Mouse (Mus musculus) stomach, embryonic 16.5 days (tissue): ENCODE measurements around the gene Yod1. TPM values are rescaled to one million over a fixed set of nuclear protein-coding genes. Genes with fewer than 3 reads are reported as not detected.

Experiments used
- ATAC-seq: fragments of 200-750 bp; cut with Nextera tagmentation; 2 replicates; pipeline ENCODE4 v1.8.0; 2017; ENCODE audit warnings: moderate number of reproducible peaks, moderate TSS enrichment; ENCODE audit not compliant: insufficient read depth, low FRiP score
- H3K27ac ChIP-seq: fragments of 300-500 bp; sonication (generic); 2 replicates; pipeline ENCODE4 v1.5.1; 2014; ENCODE audit warnings: low read length
- H3K27me3 ChIP-seq: fragments of 300-500 bp; sonication (generic); 2 replicates; pipeline ENCODE4 v1.6.1; 2014; ENCODE audit warnings: low read length, control low read depth, mixed read lengths; ENCODE audit not compliant: control insufficient read depth, insufficient read depth
- H3K36me3 ChIP-seq: fragments of 300-500 bp; sonication (generic); 2 replicates; pipeline ENCODE4 v1.6.1; 2014; ENCODE audit warnings: low read length; ENCODE audit not compliant: control insufficient read depth, insufficient read depth
- H3K4me1 ChIP-seq: fragments of 300-500 bp; sonication (generic); 2 replicates; pipeline ENCODE4 v1.6.1; 2014; ENCODE audit warnings: low read length, control low read depth, mixed read lengths; ENCODE audit not compliant: control insufficient read depth, insufficient read depth
- H3K4me2 ChIP-seq: fragments of 300-500 bp; sonication (generic); 2 replicates; pipeline ENCODE4 v1.6.1; 2014; ENCODE audit warnings: low read depth, low read length, mixed read lengths
- H3K4me3 ChIP-seq: fragments of 300-500 bp; sonication (generic); replicated peaks from 2 replicates; pipeline ENCODE4 v1.5.1; 2014; ENCODE audit warnings: mild to moderate bottlenecking, low read length
- H3K9ac ChIP-seq: fragments of 300-500 bp; sonication (generic); 2 replicates; pipeline ENCODE4 v1.6.1; 2014; ENCODE audit warnings: low read length
- H3K9me3 ChIP-seq: fragments of 300-500 bp; sonication (generic); replicated peaks from 2 replicates; pipeline ENCODE4 v1.6.1; 2016; ENCODE audit warnings: low read length, control low read depth; ENCODE audit not compliant: control insufficient read depth
- WGBS: fragments of 180-500 bp; shearing (Covaris S2); extraction: QIAGEN DNeasy Blood & Tissue Kit; methylation state at CpG from one replicate; pipeline ENCODE4 v1.1.7; 2014; 5-methylcytosine and 5-hydroxymethylcytosine counted together
- polyA plus RNA-seq: library from polyadenylated mRNA; unstranded; fragments of >200 nt; fragmentation: Nextera tagmentation; extraction: Ambion mirVana; gene quantifications from 2 replicates; pipeline ENCODE4 v1.2.1, GENCODE M21; 2015

Yod1 gene
- polyA plus RNA-seq, 1 experiment from 2014 or later: 14.9 TPM

DNA sequence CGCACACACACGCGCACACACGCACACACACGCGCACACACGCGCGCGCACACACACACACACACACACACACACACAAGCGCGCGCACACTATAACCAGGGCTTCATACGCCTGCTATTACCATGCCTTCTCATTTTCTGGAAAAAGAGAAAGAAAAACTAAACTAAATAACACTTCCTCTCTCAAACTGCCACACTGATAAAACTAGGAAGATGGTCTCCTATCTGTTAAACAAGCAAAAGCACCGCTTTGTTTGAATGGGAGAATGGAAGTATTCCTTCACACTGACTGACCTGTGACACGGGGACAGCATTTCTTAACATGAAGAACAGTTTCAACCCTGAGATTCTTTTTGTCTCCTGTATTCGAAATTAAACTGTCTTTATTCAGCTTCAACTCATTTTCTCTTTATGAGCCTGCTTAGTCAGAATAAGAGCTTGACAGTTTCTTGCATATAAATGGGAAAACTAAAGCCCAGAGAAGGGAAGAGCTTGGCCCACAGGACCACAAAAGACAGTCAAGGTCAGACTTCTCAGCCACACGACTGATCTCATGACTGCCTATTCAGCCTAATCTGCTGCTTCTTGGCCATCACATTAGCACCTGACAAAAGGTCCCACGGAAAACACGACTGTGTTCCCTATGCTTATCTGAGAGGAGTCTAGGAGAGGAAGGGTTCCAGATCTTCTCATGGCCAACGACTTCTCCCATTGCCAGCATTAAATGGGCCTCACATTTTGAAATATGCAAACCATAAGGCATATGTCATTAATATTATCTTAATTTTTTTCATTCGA, 6.6 kb upstream of the Yod1 start:
- Histone ChIP-seq H3K36me3 (peaks cover 13% of the 10 kb centered on the region; the same call in 1 of the 2 replicates), H3K4me1 (0 out of 2 replicates have a peak, but pooled peaks cover 3% of the 10 kb centered on the region), H3K4me2 (no peak overlapping the region), H3K27me3 (no peaks in the 10 kb centered on the region), H3K27ac (no peak overlapping the region), H3K9me3 (no peaks in the 10 kb centered on the region), H3K4me3 (no peak overlapping the region), H3K9ac (no peak overlapping the region)
- no peak for ATAC-seq
- 89% methylated on average over 22 of the region's 22 CpGs for WGBS

DNA sequence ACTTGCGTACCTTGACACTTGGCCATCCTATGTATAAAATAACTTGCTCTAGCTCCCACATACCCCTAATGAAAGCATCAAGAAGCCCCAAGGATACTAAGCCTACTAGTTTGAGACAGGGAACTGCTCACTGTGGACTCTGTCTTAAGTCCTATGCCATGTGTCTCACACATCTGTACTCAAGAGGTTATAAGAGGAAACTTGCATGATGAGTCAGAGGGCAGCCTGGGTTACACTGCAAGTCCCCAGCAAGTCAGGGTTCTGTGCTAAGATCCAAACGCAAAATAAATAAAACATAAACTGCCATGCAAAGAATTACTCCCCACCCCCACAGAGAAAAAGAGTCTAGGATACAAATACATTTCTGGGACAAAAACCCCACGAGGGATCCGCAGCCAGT, 3.1 kb upstream of the Yod1 start:
- Histone ChIP-seq H3K9me3 (no peaks in the 10 kb centered on the region), H3K9ac (no peak overlapping the region), H3K4me1 (peaks cover 12% of the 10 kb centered on the region), H3K36me3 (no peaks in the 10 kb centered on the region), H3K27ac (no peak overlapping the region), H3K4me2 (no peak overlapping the region), H3K4me3 (no peak overlapping the region), H3K27me3 (no peaks in the 10 kb centered on the region)
- ATAC-seq: no peak
- 82% methylated on average over 4 of the region's 4 CpGs for WGBS

DNA sequence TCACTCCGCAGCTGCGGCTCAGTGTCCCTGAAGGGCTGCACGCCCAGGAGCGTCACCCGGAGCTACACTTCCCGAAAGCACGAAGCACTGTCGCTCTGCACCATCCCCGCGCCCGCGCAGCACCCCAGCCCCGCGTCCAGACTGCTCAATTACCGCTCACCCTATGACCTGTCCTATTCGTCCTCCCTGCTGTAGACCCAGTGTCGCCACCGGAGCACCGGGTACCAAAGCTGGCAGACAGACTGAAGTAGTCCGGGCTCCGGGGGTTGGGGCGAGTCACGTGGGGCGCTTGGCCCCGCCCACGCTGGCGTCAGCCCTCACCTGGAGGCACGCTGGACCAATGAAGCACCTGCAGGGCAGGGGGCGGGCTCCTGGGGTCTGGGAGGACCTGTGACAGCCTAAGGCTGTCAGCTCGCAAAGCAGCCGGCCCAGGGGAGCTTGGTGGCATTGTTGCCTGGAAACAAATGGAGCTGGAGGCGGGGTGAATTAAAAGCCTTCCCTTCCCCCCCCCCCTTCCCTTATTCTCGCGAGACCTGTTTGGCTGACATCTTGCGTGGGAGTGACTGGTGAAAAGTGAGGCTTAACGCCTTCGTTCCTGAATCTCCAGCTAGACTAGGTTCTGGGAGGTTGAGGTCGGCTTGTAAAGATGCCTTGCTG, 1.4 kb upstream of the Yod1 start, which contains the start of gene Gm29427:
Gene Gm29427 (minus strand): TSS at position 239 of the 657 bp plus-strand sequence.
- H3K4me1 ChIP-seq: peaks cover 14% of the 10 kb centered on the region
- ATAC-seq: peak; percentile 97
- no peaks in the 10 kb centered on the region for H3K36me3 ChIP-seq
- H3K4me3 ChIP-seq: peak within 1 kb of the TSS; percentile 98
- no peaks in the 10 kb centered on the region for H3K27me3 ChIP-seq
- peak within 1 kb of the TSS; percentile 86 for H3K4me2 ChIP-seq
- H3K9me3 ChIP-seq: no peaks in the 10 kb centered on the region
- peak within 1 kb of the TSS; percentile 98 for H3K9ac ChIP-seq
- H3K27ac ChIP-seq: peak within 1 kb of the TSS; percentile 94
- under 1% methylated on average over 38 of the region's 38 CpGs for WGBS

DNA sequence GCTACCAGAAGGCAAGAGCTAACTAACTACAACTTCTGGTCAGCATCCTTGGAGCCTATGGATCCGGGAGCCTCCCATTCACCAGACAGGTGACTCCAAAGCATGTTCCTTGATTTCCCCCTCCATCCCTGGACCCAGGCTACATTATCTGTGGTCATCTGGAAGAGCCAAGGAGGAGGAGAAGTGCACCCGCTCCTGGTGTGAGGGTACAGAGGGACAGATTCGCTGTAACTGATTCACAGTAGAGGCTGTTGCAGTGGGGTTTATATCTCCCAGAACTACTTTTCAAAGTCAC, 962 bp upstream of the Yod1 start:
- WGBS: 0% methylated on average over 3 of the region's 3 CpGs
- peak overlapping the region; percentile 98 for H3K4me3 ChIP-seq
- peak overlapping the region; percentile 94 for H3K27ac ChIP-seq
- H3K27me3 ChIP-seq: no peaks in the 10 kb centered on the region
- H3K4me1 ChIP-seq: peaks cover 14% of the 10 kb centered on the region
- ATAC-seq: peak; percentile 6; the same call in 1 of the 2 replicates
- H3K36me3 ChIP-seq: no peaks in the 10 kb centered on the region
- H3K4me2 ChIP-seq: peak overlapping the region; percentile 86
- peak overlapping the region; percentile 98 for H3K9ac ChIP-seq
- no peaks in the 10 kb centered on the region for H3K9me3 ChIP-seq

DNA sequence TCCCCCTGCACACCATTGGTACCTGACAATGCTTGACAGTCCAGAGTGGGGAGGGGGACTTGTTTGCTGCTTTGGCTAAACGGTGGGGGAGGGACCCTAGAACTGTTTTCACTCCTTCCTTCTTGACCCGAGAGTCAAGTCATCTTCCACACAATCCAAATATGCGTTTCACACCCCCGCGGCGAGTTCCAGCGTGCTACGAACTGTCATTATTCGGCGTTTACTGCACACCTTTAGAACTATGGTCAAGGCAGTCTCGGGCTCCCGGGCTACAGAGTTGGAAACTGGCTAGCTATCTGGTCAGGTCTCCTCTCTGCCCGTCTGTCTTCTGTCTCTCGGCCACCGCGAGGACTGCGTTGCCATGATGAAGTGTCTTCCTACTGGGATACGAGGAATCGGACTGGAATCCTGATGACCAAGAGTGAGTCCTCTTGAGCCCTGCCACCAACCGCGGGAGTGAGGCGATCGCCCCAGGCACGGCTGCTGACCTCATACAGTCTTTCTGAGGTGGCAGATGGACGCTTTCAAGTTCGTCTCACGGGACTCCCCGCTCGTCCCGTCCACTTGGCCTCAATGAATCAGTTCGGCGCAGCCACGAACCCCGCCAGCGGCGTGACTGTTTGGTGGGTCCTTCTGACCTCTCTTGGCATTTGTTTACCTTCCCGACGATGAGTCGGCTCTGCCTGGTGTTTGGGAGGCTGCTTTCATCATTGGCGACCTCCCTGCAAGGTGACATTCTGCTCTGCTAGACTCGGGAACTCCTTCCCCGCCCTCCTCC, 425 bp upstream of the Yod1 start:
- Histone ChIP-seq H3K4me2 (peak overlapping the region; percentile 86), H3K27me3 (no peaks in the 10 kb centered on the region), H3K9me3 (no peaks in the 10 kb centered on the region), H3K4me1 (peaks cover 14% of the 10 kb centered on the region), H3K4me3 (peak overlapping the region; percentile 98), H3K27ac (peak overlapping the region; percentile 94), H3K36me3 (no peaks in the 10 kb centered on the region), H3K9ac (peak overlapping the region; percentile 98)
- under 1% methylated on average over 42 of the region's 42 CpGs for WGBS
- 0 out of 2 replicates have a peak, but pooled peaks have one; percentile 0 for ATAC-seq

DNA sequence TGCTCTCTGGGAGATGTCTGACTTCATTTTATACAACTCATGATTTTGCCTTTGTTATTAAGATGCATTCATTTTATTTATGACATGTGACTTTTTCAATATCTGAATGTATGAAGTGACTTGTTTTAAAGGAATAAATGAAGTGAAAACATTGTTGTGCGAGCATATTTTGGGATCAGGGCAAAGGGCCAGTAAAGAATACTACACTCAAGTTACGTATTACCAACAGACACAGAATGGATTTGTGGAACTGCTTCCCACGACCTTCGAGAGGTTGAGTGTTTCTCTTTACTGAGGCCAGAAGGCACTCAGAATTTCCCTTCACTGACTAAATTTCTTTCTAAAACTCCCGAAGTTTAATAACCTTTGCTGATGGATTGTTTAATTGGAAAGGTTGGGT, 7.1 kb downstream of the Yod1 start:
- H3K4me3 ChIP-seq: no peak overlapping the region
- no peaks in the 10 kb centered on the region for H3K36me3 ChIP-seq
- no peaks in the 10 kb centered on the region for H3K9me3 ChIP-seq
- no peak for ATAC-seq
- H3K27me3 ChIP-seq: no peaks in the 10 kb centered on the region
- H3K9ac ChIP-seq: no peak overlapping the region
- no peak overlapping the region for H3K27ac ChIP-seq
- peaks cover under 1% of the 10 kb centered on the region; the same call in 1 of the 2 replicates for H3K4me1 ChIP-seq
- 83% methylated on average over 5 of the region's 5 CpGs for WGBS
- no peak overlapping the region for H3K4me2 ChIP-seq

DNA sequence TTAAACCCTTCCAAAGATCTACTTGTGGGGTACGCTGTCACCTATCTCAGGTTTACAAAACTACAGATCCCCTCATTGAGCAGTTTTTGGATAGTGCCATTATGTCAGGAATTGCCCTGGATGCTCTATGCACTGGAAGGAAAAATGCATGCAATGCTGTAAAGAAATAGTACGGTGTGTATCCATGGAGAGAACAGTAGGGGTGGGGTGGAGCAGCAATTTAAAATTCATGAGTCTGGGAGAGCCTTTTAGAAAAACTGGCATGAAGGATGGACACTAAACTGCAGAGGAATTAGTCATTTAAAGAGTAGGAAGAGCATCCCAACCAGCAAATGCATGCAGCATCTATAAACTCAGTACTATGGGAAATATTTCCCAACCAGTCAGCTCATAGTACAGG, 9.3 kb downstream of the Yod1 start:
- no peak for ATAC-seq
- 94% methylated on average over 2 of the region's 2 CpGs for WGBS
- Histone ChIP-seq H3K4me2 (no peak overlapping the region), H3K27ac (no peak overlapping the region), H3K9me3 (no peaks in the 10 kb centered on the region), H3K9ac (no peak overlapping the region), H3K27me3 (no peaks in the 10 kb centered on the region), H3K36me3 (no peaks in the 10 kb centered on the region), H3K4me3 (no peak overlapping the region), H3K4me1 (no peaks in the 10 kb centered on the region)

DNA sequence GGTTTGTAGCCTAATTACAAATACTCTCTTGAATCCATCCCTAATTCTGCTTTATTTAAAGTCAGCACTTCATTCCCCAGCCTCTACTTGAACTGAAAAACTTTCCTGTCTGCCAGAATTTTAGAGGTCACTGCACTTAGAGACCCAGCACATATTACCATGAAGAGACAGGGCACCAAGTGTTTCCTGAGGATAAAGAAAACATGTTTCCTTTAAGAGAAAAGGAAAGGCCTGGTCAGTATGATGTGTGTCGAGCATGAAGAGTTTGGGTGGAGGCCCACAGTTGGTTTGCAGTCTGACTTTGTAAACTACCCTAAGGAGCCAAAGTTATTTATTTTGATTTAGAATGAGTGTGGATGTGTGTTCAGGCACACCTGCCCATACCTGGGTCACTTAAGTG, 10.9 kb downstream of the Yod1 start:
- Histone ChIP-seq H3K4me2 (no peak overlapping the region), H3K27me3 (no peaks in the 10 kb centered on the region), H3K27ac (no peak overlapping the region), H3K36me3 (no peaks in the 10 kb centered on the region), H3K9ac (no peak overlapping the region), H3K4me1 (0 out of 2 replicates have a peak, but pooled peaks cover 4% of the 10 kb centered on the region), H3K4me3 (no peak overlapping the region), H3K9me3 (no peaks in the 10 kb centered on the region)
- WGBS: 43% methylated on average over 1 of the region's 1 CpGs
- no peak for ATAC-seq

DNA sequence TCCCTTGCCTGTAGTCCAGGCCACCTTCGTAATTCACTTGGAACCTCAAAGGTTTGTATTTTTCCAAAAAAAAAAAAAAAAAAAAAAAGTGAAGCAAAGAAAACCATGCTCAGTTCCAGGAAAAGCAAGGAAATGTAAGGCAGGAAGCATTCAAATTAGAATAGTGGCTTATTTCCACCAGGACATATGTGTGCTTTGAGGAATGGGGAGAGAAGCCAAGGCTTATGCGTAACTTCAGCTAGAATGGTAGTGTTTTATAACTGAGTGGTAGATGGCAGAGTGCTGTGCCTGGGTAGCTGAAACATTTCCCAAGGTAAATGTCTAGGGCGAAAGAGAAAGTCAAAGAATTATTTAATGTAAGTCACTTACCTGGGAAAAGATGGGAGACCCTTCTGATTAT, 11.6 kb downstream of the Yod1 start:
- 92% methylated on average over 3 of the region's 3 CpGs for WGBS
- Histone ChIP-seq H3K4me3 (no peak overlapping the region), H3K9me3 (no peaks in the 10 kb centered on the region), H3K4me1 (0 out of 2 replicates have a peak, but pooled peaks cover 4% of the 10 kb centered on the region), H3K4me2 (no peak overlapping the region), H3K36me3 (no peaks in the 10 kb centered on the region), H3K9ac (no peak overlapping the region), H3K27me3 (no peaks in the 10 kb centered on the region), H3K27ac (no peak overlapping the region)
- no peak for ATAC-seq
